Mouse (Mus musculus): ENCODE data around the gene Cast. TPM values are rescaled to one million over a fixed set of nuclear protein-coding genes. Genes with fewer than 3 reads are reported as not detected.

Gene Cast
- total and polyA plus RNA-seq, 3 experiments: 9.0 to 15.8 TPM; not detected in 1

DNA sequence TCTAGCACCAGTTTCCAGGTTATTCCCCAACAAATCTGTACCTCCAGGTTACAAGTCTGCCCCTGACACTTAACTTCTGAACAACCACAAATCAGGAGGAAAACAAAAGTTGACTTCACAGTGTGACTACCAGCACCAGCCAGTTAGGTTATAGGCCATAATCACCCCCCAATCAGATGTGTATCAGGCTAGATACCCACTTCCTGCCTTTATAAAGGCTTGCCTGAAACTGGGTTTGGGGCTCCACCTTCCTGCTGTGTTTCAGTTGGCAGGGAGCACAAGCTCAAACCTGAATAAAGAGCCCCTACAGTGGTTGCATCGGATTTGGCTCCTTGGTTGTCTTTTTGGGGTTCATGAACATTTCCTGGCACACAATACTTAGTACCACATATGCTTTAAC, 37.3 kb upstream of the Cast start:
- H3K9me3 ChIP-seq (replicated peaks; ENCODE audit: insufficient read depth, low read length): no peaks in the 10 kb centered on the region
- H3K4me3 ChIP-seq (ENCODE audit: control insufficient read depth in 1 of 2, insufficient read depth in 1 of 2, low read depth in 2 of 2, low read length in 2 of 2): no peak overlapping the region
- no peaks in the 10 kb centered on the region for H3K79me2 ChIP-seq (ENCODE audit: control insufficient read depth, insufficient read depth, low read length, poor library complexity)
- H3K27ac ChIP-seq (ENCODE audit: control insufficient read depth, low read depth, low read length): no peak overlapping the region
- peaks cover 2% of the 10 kb centered on the region in 2 experiments; a peak in 1 of 4 replicates for H3K27me3 ChIP-seq (ENCODE audit: control insufficient read depth in 1 of 2, insufficient read depth in 2 of 2, low read length in 2 of 2)
- no peaks in the 10 kb centered on the region for H3K4me1 ChIP-seq (ENCODE audit: control insufficient read depth in 1 of 2, insufficient read depth in 2 of 2, low read length in 2 of 2)
- TF ChIP-seq EP300 (IDR thresholded peaks at IDR 0.05; ENCODE audit: low read depth in 1 of 2, low read length in 2 of 2) (no peak), KAT2A (conservative IDR thresholded peaks at IDR 0.05; ENCODE audit: low read depth, low read length) (no peak), TCF12 (IDR thresholded peaks at IDR 0.05; ENCODE audit: low read depth, low read length) (no peak), NELFE (IDR thresholded peaks at IDR 0.05; ENCODE audit: low read depth, low read length) (no peak), USF1 (IDR thresholded peaks at IDR 0.05; ENCODE audit: low read depth, low read length) (no peak), ZC3H11A (IDR thresholded peaks at IDR 0.05; ENCODE audit: low read depth, low read length) (no peak), HCFC1 (IDR thresholded peaks at IDR 0.05; ENCODE audit: low read depth, low read length) (no peak), MAFK (IDR thresholded peaks at IDR 0.05; ENCODE audit: borderline replicate concordance, low read depth, low read length) (no peak)
- DNase-seq (ENCODE audit: low read depth, low spot score): no peak
- no peaks in the 10 kb centered on the region for H3K36me3 ChIP-seq (ENCODE audit: control insufficient read depth in 1 of 2, insufficient read depth in 2 of 2, low read length in 2 of 2)
- no peak overlapping the region for H3K9ac ChIP-seq (ENCODE audit: control insufficient read depth, low read depth, low read length, poor library complexity, severe bottlenecking)

DNA sequence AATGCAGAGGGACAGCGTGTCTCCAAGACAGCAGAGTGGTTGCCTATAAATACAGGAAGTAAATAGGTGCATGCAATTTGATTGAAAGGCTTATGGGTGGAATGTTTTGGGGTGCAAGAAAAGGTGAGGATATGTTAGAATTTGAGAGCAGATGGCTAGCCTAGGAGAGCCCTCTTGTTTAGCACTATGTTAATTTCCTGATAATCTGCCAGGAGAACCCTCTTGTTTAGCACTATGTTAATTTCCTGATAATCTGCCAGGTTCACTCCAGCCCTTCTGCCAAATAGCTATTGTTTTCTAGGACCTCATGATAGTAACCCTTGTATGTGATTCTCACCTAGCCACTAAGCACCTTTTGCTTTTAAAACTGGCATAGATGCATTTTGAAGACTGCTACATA, 25.9 kb upstream of the Cast start:
- Histone ChIP-seq H3K27me3 (ENCODE audit: control insufficient read depth in 1 of 2, insufficient read depth in 2 of 2, low read length in 2 of 2) (no peaks in the 10 kb centered on the region), H3K4me3 (ENCODE audit: control insufficient read depth in 1 of 2, insufficient read depth in 1 of 2, low read depth in 2 of 2, low read length in 2 of 2) (no peak overlapping the region), H3K4me1 (ENCODE audit: control insufficient read depth in 1 of 2, insufficient read depth in 2 of 2, low read length in 2 of 2) (no peaks in the 10 kb centered on the region), H3K9ac (ENCODE audit: control insufficient read depth, low read depth, low read length, poor library complexity, severe bottlenecking) (no peak overlapping the region), H3K9me3 (replicated peaks; ENCODE audit: insufficient read depth, low read length) (no peaks in the 10 kb centered on the region), H3K36me3 (ENCODE audit: control insufficient read depth in 1 of 2, insufficient read depth in 2 of 2, low read length in 2 of 2) (no peaks in the 10 kb centered on the region), H3K27ac (ENCODE audit: control insufficient read depth, low read depth, low read length) (no peak overlapping the region), H3K79me2 (ENCODE audit: control insufficient read depth, insufficient read depth, low read length, poor library complexity) (no peaks in the 10 kb centered on the region)
- TF ChIP-seq SMC3 (IDR thresholded peaks at IDR 0.05; ENCODE audit: low read depth, low read length) (no peak), CHD1 (IDR thresholded peaks at IDR 0.05; ENCODE audit: low read depth, low read length) (no peak), ELF1 (IDR thresholded peaks at IDR 0.05; ENCODE audit: low read depth, low read length) (no peak), MXI1 (IDR thresholded peaks at IDR 0.05; ENCODE audit: low read depth, low read length) (no peak), CHD2 (IDR thresholded peaks at IDR 0.05; ENCODE audit: low read length) (no peak), TCF12 (IDR thresholded peaks at IDR 0.05; ENCODE audit: low read depth, low read length) (no peak), USF2 (IDR thresholded peaks at IDR 0.05; ENCODE audit: borderline replicate concordance in 1 of 2, insufficient read depth in 1 of 2, low read depth in 1 of 2, low read length in 2 of 2) (no peak), MAX (IDR thresholded peaks at IDR 0.05; ENCODE audit: low read length) (no peak), HCFC1 (IDR thresholded peaks at IDR 0.05; ENCODE audit: low read depth, low read length) (no peak), BHLHE40 (IDR thresholded peaks at IDR 0.05; ENCODE audit: borderline replicate concordance, low read depth, low read length) (no peak), GATA1 (IDR thresholded peaks at IDR 0.05; ENCODE audit: low read depth, low read length) (no peak), MYC (IDR thresholded peaks at IDR 0.05; ENCODE audit: low read depth, low read length) (no peak)
- no peak for DNase-seq (ENCODE audit: low read depth, low spot score)

All from MEL (cell line).